Mouse (Mus musculus) heart, embryonic 16.5 days (tissue): ENCODE measurements around the gene Fbxo6. TPM values are rescaled to one million over a fixed set of nuclear protein-coding genes. Genes with fewer than 3 reads are reported as not detected.

Source experiments
- ATAC-seq: fragments of 200-750 bp; cut with Nextera tagmentation; replicated peaks from 2 replicates; pipeline ENCODE4 v1.8.0; 2017; ENCODE audit warnings: moderate number of reproducible peaks; ENCODE audit not compliant: insufficient read depth, low FRiP score; ENCODE audit errors: extremely low read depth
- H3K27ac ChIP-seq: fragments of 300-500 bp; sonication (generic); 2 replicates; pipeline ENCODE4 v1.5.1; 2014; ENCODE audit warnings: mild to moderate bottlenecking, low read length, control low read depth, moderate library complexity
- H3K27me3 ChIP-seq: fragments of 300-500 bp; sonication (generic); 2 replicates; pipeline ENCODE4 v1.6.1; 2014; ENCODE audit warnings: low read length, mixed read lengths; ENCODE audit not compliant: control insufficient read depth, insufficient read depth
- H3K36me3 ChIP-seq: fragments of 300-500 bp; sonication (generic); 2 replicates; pipeline ENCODE4 v1.6.1; 2014; ENCODE audit not compliant: control insufficient read depth, insufficient read depth
- H3K4me1 ChIP-seq: fragments of 300-500 bp; sonication (generic); 2 replicates; pipeline ENCODE4 v1.6.1; 2014; ENCODE audit warnings: low read length, mixed read lengths; ENCODE audit not compliant: control insufficient read depth, insufficient read depth
- H3K4me2 ChIP-seq: fragments of 300-500 bp; sonication (generic); 2 replicates; pipeline ENCODE4 v1.6.1; 2014; ENCODE audit warnings: low read depth, mild to moderate bottlenecking, control low read depth, low read length
- H3K4me3 ChIP-seq: fragments of 300-500 bp; sonication (generic); 2 replicates; pipeline ENCODE4 v1.5.1; 2014; ENCODE audit warnings: mild to moderate bottlenecking, control low read depth, low read length
- H3K9ac ChIP-seq: fragments of 300-500 bp; sonication (generic); 2 replicates; pipeline ENCODE4 v1.6.1; 2014; ENCODE audit warnings: low read length, control low read depth
- H3K9me3 ChIP-seq: fragments of 300-500 bp; sonication (generic); replicated peaks from 2 replicates; pipeline ENCODE4 v1.6.1; 2016; ENCODE audit warnings: low read length; ENCODE audit not compliant: control insufficient read depth
- WGBS: fragments of 180-500 bp; shearing (Covaris S2); extraction: QIAGEN DNeasy Blood & Tissue Kit; methylation state at CpG from one replicate; pipeline ENCODE4 v1.1.7; 2014; 5-methylcytosine and 5-hydroxymethylcytosine counted together
- polyA plus RNA-seq: library from polyadenylated mRNA; unstranded; fragments of >200 nt; fragmentation: Nextera tagmentation; extraction: Ambion mirVana; gene quantifications from 2 replicates; pipeline ENCODE4 v1.2.1, GENCODE M21; 2015

Fbxo6 gene
- polyA plus RNA-seq, 1 experiment from 2014 or later: 21.7 TPM

DNA sequence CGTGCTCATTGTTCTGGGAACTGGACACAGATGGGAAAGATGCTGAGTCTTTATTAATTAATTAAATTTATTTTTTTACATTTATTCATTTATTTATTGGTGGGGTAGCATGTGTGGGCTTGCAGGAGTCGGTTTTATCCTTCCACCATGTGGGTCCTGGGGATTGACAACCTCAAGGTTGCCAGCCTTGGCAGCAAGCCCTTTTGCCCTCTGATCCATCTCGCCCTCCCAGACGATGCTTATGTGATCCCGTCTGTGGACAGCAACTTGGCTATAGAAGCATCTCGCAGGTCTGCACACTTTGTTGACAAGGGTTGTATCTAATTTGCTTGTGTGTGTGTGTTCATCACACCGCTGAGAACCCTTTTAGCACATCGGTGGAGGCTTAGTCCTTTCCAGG is 14.4 kb downstream of the Fbxo6 start:
- Histone ChIP-seq H3K9me3 (no peaks in the 10 kb centered on the region), H3K9ac (no peak overlapping the region), H3K4me1 (peaks cover 9% of the 10 kb centered on the region), H3K36me3 (no peaks in the 10 kb centered on the region), H3K27me3 (peaks cover 21% of the 10 kb centered on the region), H3K4me2 (no peak overlapping the region), H3K4me3 (no peak overlapping the region), H3K27ac (no peak overlapping the region)
- ATAC-seq: no peak
- 70% methylated on average over 8 of the region's 8 CpGs for WGBS

GRCm38 (mm10) chr4:148134988-148135387 is 17.0 kb downstream of the Fbxo6 start:
- no peak for ATAC-seq
- Histone ChIP-seq H3K27me3 (peaks cover 44% of the 10 kb centered on the region), H3K27ac (no peak overlapping the region), H3K36me3 (no peaks in the 10 kb centered on the region), H3K4me1 (peaks cover 8% of the 10 kb centered on the region; the same call in 1 of the 2 replicates), H3K9me3 (no peaks in the 10 kb centered on the region), H3K4me2 (no peak overlapping the region), H3K4me3 (no peak overlapping the region), H3K9ac (no peak overlapping the region)
- WGBS: 60% methylated on average over 8 of the region's 8 CpGs

- WGBS: 2% methylated on average over 18 of the region's 21 CpGs
- no peak for ATAC-seq
- Histone ChIP-seq H3K9me3 (no peaks in the 10 kb centered on the region), H3K36me3 (no peaks in the 10 kb centered on the region), H3K27ac (no peak overlapping the region), H3K27me3 (peaks cover 56% of the 10 kb centered on the region), H3K4me1 (peaks cover 3% of the 10 kb centered on the region; the same call in 1 of the 2 replicates), H3K4me3 (peak overlapping the region; percentile 35), H3K4me2 (peak overlapping the region; percentile 92), H3K9ac (no peak overlapping the region)
Observed at GRCm38 (mm10) chr4:148131497-148132081, 20.4 kb downstream of the Fbxo6 start.

DNA sequence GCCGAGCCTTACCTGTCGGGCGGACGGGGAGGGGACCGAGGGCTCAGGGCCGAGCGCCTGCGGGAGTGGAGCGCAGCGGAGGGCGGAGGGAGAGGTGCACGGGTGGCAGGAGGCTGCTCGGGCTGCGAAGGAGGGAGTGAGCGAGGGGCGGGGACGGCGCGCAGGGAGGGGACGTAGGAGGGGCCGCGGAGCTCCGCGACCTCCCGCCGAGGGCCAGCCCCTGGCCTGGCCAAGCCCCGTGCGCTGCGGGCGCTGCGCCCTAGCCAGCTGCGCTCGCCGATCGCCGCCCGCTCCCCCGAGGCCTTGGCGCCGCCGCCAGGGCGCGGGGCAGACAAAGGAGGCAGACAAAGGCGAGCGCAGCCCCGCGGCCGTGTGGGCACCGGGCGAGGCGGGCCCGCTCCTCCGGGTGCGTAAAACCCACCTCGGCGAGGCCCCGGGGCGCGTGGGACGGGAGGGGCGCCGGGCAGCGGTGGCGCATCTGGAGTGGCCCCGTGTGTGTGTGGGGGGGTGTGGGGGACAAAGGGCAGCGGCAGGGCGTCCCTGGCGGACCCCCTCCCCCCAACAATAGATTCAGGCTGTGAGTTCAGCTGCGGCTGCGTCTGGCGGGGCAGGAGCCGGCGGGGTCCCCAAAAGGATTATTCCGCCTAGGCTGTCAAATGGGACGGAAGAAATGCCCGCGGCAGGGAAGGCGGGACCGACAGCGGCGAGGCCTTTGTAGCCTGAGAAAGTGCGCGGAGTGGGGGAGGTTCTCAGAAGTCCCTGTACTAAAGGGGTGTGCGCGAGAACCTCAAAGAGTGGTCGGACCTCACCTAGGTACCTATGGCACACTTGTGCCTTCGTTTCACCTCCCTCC is 21.2 kb downstream of the Fbxo6 start, which contains the start of gene Draxin:
Gene Draxin, minus strand, starts transcription at position 138 of the 853 bp plus-strand sequence.
- Histone ChIP-seq H3K4me1 (peaks cover 3% of the 10 kb centered on the region; the same call in 1 of the 2 replicates), H3K36me3 (no peaks in the 10 kb centered on the region), H3K27ac (no peak within 1 kb of the TSS), H3K4me2 (peak within 1 kb of the TSS; percentile 92), H3K9me3 (no peaks in the 10 kb centered on the region), H3K9ac (peak within 1 kb of the TSS; percentile 60; the same call in 1 of the 2 replicates), H3K4me3 (peak within 1 kb of the TSS; percentile 61), H3K27me3 (peaks cover 56% of the 10 kb centered on the region)
- WGBS: under 1% methylated on average over 72 of the region's 87 CpGs
- peak; percentile 79 for ATAC-seq

DNA sequence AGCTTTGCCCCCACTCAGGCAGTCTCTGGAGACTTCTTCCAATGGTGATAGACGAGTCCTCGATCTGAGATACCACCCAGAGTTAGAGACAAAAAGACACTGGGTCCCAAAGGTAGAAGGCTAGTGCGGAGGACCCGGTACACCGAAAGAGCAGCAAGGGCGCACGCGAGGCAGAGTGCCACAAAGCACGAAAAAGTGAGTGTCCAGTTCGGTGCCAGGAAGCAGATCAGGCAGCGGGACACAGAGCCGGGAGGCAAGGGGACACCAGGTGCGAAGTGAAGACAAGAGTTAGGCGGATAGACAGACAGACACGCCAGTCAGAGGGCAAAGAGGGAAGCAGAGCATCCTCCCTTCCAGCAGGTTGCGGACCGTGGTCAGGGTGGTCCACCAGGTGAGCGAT is 21.8 kb downstream of the Fbxo6 start, which contains the start of gene Mad2l2:
Gene Mad2l2, plus strand, starts transcription at position 252 of the 400 bp plus-strand sequence.
- peak within 1 kb of the TSS; percentile 92 for H3K4me2 ChIP-seq
- no peaks in the 10 kb centered on the region for H3K9me3 ChIP-seq
- no peaks in the 10 kb centered on the region for H3K36me3 ChIP-seq
- no peak for ATAC-seq
- H3K9ac ChIP-seq: peak within 1 kb of the TSS; percentile 60; the same call in 1 of the 2 replicates
- no peak within 1 kb of the TSS for H3K27ac ChIP-seq
- peaks cover 56% of the 10 kb centered on the region for H3K27me3 ChIP-seq
- H3K4me1 ChIP-seq: peaks cover 3% of the 10 kb centered on the region; the same call in 1 of the 2 replicates
- WGBS: under 1% methylated on average over 18 of the region's 18 CpGs
- peak within 1 kb of the TSS; percentile 61 for H3K4me3 ChIP-seq

DNA sequence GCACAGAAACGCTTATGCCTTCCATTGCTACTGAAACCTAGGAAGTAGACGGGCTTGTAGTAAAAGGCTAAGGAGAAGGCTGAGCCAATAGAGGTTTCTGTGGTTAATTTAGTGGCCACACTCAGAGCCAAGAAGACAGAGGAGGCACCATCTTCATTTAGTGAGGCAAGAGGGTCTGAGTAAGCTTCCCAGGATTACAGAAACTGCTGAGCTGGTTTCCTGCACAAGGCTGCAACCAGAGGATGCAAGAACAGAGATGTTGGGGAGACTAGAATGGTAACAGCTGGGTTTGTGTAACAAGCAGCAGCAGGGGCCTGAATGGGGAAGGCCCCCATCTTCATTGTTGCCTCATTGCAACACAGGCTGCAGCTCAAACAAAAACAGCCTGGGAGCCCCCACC is 23.3 kb downstream of the Fbxo6 start:
- Histone ChIP-seq H3K36me3 (no peaks in the 10 kb centered on the region), H3K9me3 (no peaks in the 10 kb centered on the region), H3K4me3 (no peak overlapping the region), H3K4me2 (no peak overlapping the region), H3K27me3 (peaks cover 55% of the 10 kb centered on the region), H3K4me1 (peaks cover 3% of the 10 kb centered on the region; the same call in 1 of the 2 replicates), H3K9ac (no peak overlapping the region), H3K27ac (no peak overlapping the region)
- WGBS: 38% methylated on average over 2 of the region's 2 CpGs
- no peak for ATAC-seq

DNA sequence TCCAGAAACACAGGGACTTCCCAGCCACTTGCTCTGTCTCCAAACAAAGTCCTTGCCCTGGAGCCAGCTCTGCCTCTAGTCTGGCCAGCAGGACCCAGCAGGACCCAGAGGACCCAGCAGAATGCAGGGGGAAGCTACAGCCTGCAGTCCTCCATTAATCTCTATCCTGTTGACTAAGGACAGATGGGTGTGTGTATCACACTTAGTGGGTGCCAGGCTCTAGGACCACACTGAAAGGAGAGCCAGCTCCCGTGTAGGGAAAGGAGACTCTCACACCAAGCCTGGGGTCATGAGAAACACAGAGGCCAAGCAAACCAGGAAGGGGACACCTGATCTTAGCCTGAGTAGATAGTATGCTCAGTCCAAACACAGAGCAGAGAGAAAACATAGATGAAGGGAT is 23.7 kb downstream of the Fbxo6 start:
- no peak overlapping the region for H3K4me2 ChIP-seq
- no peak overlapping the region for H3K4me3 ChIP-seq
- H3K9ac ChIP-seq: no peak overlapping the region
- no peaks in the 10 kb centered on the region for H3K36me3 ChIP-seq
- WGBS: 28% methylated on average over 1 of the region's 1 CpGs
- H3K27me3 ChIP-seq: peaks cover 55% of the 10 kb centered on the region
- no peaks in the 10 kb centered on the region for H3K9me3 ChIP-seq
- no peak for ATAC-seq
- H3K4me1 ChIP-seq: peaks cover 3% of the 10 kb centered on the region; the same call in 1 of the 2 replicates
- H3K27ac ChIP-seq: no peak overlapping the region

- Histone ChIP-seq H3K4me1 (no peaks in the 10 kb centered on the region), H3K27ac (no peak overlapping the region), H3K4me3 (no peak overlapping the region), H3K9me3 (no peaks in the 10 kb centered on the region), H3K4me2 (no peak overlapping the region), H3K36me3 (no peaks in the 10 kb centered on the region), H3K27me3 (peaks cover 5% of the 10 kb centered on the region; the same call in 1 of the 2 replicates), H3K9ac (no peak overlapping the region)
- no peak for ATAC-seq
- 79% methylated on average over 3 of the region's 3 CpGs for WGBS
Observed at GRCm38 (mm10) chr4:148122694-148123066, 29.3 kb downstream of the Fbxo6 start.
